Mouse (Mus musculus) E14TG2a.4 (cell line): ENCODE data around the gene Galnt9.

Source experiments
- CTCF ChIP-seq: conservative IDR thresholded peaks from 2 replicates; pipeline ENCODE4 v1.5.1; 2014; ENCODE audit warnings: low read length
- NANOG ChIP-seq: IDR thresholded peaks from 2 replicates; pipeline ENCODE4 v1.6.1; 2014; ENCODE audit warnings: borderline replicate concordance, low read length, mixed read lengths
- POU5F1 ChIP-seq: IDR thresholded peaks from 2 replicates; pipeline ENCODE4 v1.6.1; 2014; ENCODE audit warnings: low read length, borderline replicate concordance

- no peak for TF ChIP-seq POU5F1
- TF ChIP-seq CTCF, result no peak
- no peak for TF ChIP-seq NANOG
Observed at GRCm38 (mm10) chr5:110604311-110604710, 60.2 kb downstream of the Galnt9 start.
